Mouse (Mus musculus): ENCODE results near the gene Wdr73.

Gene Wdr73

DNA sequence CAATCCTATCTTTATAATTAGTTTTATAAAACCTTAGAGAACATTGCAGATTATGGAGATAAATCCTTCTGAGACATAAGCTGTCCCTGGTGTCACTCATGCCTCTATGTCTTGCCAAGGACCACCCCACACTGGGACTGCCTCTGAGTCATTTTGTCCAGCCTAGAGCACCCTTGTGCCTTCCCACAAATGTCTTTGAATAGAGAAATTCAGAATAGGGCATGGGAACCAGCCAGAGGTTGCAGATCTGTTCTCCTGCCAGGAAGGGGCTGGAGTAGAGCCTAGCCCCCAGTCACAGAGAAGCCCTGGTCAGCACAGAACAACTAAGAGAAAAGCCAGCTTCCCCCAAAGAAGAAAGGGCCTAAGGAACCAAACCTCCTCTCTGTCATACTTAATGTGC lies 45.8 kb downstream of the Wdr73 start:
- no peak for DNase-seq (ENCODE audit: low spot score)

DNA sequence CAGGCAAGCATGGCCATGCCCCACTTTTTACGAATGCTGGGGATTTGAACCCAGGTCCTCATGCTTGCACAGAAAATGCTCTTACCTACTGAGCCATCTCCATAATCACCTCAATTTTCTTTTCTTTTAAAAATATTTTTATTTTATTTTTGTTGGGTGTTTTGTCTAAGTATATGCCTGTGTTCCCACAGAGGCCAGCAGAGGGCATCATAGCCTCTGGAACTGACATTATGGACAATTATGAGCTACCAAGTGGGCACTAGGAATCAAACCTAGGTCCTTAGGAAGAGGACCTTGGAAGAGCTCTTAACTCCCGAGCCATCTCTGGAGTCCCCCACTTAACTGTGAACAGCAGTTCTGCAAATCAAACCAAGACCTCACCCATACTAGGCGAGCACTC lies 47.9 kb downstream of the Wdr73 start:
- DNase-seq (ENCODE audit: low spot score) = no peak

DNA sequence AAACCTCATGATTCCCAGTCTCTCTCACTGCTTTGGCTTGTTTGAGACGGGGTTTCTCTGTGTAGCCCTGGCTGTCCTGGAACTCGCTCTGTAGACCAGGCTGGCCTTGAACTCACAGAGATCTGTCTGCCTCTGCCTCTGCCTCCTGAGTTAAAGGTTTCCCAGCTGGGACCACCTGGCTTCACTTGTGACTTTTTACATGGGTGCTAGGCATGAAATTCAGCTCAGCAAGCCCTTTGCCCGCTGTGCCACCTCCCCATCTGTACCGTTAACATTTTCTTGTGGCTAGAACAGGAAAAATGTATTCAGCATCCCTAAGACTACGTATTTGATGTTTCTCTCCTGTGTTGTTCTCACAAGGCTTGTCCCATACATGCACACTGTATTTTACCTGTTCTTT lies 50.5 kb downstream of the Wdr73 start:
- DNase-seq (ENCODE audit: low spot score) = no peak

DNA sequence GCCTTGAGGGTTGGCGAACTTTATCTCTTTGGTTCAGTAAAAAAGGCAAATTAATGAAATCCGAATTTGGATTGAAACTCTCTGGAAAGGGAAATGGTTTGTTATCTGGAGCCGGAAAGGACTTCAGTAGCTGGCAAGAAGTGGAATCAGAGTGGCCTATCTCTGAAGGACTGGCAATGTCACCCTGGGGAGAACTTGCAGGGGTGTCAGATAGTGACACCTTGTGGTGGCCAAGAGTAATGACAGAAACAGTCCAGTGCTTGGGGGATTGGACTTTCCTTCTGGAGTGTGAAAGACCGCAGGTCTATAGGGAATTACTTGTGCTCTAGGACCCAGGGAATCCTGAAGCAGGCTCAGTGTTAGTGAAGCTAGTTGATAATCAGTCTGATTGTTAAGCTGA lies 51.4 kb downstream of the Wdr73 start:
- DNase-seq (ENCODE audit: low spot score) = no peak

DNA sequence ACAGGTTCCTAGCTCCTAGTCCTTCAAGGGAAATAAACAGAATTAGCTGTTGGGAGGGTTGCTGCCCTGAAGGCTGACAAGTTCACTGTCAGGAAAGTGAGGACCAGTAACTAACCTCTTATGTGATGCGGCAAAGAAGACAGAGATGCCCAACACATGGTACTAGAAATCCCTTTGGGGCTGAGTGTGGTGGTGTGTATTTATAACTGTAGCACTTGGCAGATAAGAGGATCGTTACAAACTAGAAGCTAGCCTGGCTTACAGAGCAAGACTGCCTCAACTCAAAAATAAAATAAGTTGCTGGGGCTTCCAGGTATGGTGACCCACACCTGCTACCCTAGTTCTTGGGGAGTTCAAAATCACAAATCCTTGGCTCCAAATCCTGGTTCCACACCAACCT lies 51.8 kb downstream of the Wdr73 start:
- DNase-seq (ENCODE audit: low spot score) = no peak

DNA sequence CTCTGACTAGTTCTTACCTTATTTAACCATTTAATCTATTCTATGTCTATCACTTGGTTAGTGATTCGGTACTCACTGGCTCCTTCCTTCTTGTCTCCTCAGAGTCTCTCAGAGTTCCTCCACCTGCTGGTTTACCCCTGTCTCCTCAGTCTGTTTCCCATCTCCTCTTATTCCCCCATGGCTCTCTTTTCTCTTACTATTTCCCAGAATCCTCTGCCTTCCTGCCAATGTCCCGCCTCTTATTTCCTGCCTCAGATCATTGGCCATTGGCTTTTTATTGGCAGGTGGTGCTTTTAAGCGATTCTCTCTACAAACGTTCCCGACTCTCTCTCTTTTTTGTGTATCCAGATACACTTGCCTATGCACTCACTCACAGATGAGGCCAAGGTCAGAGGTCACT lies 54.4 kb downstream of the Wdr73 start:
- no peak for DNase-seq (ENCODE audit: low spot score)

DNA sequence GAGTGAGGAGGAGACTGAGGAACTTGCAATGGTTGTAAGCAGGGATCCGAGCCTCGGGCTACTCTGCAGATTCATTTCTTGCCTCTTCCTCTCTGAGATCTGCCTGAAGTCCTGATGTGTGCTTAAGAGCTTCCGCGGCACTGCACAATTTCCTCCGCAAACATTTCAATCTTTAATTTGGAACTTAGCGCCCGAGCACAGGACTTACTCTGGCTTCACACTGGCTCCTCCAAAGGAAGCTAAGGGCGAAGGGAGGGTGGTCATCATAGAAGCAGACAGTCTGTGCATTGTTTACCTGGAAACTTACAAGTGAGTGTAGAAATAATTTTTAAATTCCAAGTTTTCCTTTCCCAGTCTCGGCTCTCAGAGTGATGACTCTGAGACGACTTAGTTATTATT lies 54.8 kb downstream of the Wdr73 start:
- DNase-seq (ENCODE audit: low spot score) = no peak

DNA sequence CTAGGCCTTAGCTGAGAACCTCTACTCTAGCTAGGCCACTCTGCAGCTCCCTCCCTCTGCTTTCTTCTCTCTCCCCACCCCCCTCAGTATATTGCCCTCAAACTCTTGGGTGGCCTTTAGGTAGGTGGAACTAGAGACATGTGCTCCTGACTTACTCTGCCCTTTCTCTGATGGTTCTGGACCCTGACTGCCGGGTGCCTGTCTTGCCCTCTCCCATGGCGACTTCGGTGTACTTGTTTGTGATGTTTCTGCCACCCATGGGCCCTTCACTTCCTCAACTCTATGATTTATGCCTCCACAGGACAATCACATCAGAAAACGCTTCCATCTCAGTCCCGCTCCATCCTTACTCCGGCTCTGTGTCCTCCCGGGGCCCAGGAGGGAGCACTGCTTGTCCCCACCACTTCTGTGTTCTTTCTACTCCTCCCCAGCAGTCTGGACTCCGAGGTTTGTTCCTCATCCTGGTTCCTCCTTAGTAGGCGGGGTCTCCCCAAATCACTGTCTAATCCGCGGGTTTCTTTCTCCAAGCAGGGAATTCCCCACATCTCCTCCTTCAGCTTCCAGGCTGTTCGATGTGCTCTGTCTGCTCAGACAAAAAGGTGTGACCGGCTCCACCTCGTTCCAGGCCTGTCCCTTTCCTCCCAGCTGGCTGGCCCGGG lies 55.3 kb downstream of the Wdr73 start:
- DNase-seq (ENCODE audit: low spot score) = no peak

DNA sequence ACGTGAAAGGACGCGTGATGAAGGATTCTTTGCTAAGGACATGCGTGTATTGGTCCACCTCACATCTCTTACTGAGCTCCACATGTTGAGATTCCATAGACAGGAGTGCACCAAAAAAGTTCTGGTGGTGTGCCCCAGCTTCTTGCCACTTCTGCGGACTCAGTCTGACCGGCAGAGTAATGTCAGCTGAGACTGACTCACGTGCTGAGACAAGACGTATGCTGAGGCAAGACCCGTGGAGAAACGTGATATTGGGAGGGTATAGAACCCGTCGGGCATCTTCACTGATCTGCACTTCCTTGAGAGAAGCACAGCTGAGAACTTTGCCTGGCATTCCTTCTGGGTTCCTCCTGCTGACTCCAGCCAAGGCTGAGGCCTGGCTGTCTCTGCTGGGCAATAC lies 56.4 kb downstream of the Wdr73 start:
- no peak for DNase-seq (ENCODE audit: low spot score)

DNA sequence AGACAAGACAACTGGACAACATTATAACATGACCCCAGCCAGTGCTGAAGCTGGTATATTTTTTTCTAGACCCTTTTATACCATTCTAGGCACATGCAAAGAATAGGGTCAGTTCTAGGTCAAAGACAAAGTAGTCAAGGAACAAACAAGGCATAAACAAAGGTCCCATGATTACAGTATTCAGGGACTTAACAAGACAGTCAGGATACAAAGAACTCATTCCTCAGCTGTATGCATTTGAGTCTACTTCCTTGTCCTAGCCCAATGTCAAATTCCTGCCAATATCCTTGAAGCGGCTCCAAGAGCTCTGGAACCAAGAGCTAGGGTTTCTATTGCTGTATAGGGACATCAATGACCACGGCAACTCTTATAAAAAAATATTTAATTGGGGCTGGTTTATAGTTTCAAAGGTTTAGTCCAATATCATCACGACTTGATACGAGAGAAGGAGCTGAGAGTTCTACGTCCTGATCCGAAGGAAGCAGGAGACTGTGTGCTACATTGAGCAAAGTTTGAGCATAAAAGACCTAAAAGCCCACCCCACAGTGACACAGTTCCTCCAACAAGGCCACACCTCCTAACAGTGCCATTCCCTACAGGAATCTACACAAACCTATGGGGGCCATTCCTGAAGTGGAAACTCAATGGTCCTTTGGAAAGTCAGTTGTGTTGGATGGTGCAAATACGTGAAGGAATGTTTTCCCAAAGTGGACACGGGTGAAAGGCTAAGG lies 57.0 kb downstream of the Wdr73 start:
- DNase-seq (ENCODE audit: low spot score) = no peak

DNA sequence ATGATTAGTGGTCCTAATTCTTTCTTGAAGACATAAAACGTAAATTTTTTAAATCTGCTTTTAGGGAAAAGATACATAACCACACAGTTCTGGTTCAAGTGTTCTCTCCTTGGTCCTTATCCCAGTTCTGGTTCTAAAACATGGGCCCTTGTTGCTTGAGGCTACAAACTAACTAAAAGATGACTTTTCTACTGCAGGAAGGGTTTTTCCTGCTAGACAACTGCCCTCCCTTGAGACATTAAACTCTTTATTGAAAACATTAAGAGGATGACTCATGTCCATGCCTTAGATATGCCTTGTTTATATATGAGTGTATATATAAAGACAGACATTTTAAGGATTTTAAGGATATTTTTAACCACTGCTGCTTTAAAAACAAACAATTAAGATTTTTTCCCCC lies 57.9 kb downstream of the Wdr73 start:
- no peak for DNase-seq (ENCODE audit: low spot score)

DNA sequence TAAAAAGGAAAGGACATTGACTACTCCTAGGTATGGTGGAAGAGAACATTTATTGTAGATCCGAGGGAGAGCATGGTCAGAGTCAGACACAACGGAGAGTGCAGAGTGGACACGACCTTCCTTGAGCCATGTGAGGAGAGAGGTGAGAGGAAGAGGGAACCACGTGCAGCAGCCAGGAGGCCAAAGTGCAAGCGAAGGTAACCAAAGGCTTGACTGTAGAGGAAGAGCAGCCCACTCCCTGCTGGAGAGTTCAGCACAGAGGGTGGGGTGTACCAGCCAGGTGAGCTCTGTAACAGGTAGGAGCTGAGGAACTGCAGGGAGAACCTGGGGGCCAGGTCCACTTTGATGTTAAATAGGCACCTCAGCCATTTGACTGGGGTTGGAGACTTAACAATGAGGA lies 58.9 kb downstream of the Wdr73 start:
- DNase-seq (ENCODE audit: low spot score) = no peak

DNA sequence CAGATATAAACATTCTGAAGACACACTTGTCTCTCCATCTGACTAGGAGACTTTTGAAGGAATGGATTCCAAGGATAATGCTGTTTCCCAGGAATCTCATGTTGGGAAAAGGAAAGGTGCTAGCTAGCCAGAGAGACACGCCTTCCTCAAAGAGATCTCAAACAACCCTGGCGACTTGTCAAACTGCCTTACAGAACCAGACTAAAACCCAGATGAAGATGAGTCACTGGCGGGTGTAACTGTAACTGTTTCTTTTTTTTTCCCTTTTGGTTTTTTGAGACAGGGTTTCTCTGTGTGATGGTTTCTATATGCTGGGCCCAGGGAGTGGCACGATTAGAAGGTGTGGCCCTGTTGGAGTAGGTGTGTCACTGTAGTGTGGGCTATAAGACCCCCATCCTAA lies 60.1 kb downstream of the Wdr73 start:
- DNase-seq (ENCODE audit: low spot score) = no peak

Measured in ovary, postnatal 36 days (tissue).